Mouse (Mus musculus) midbrain, embryonic 10.5 days (tissue): ENCODE measurements at regions not wholly inside any gene's neighbourhood (a gene's known extent, or its start where the extent isn't known, plus 50 kb on each side); places are given as distances from the start of the nearest gene placed in this dataset.

ENCODE experiments used
- DNase-seq: peaks from one replicate; pipeline ENCODE4 v3.0.0-alpha.2; 2017; ENCODE audit warnings: low spot score
- H3K27ac ChIP-seq: fragments of 300-500 bp; sonication (generic); replicated peaks from 2 replicates; pipeline ENCODE4 v1.5.1; 2016; ENCODE audit warnings: mild to moderate bottlenecking
- H3K27me3 ChIP-seq: fragments of 300-500 bp; sonication (generic); 2 replicates; pipeline ENCODE4 v1.6.1; 2016; ENCODE audit warnings: low read depth, mild to moderate bottlenecking; ENCODE audit not compliant: poor library complexity, severe bottlenecking
- H3K36me3 ChIP-seq: fragments of 300-500 bp; sonication (generic); 2 replicates; pipeline ENCODE4 v1.6.1; 2016; ENCODE audit warnings: mild to moderate bottlenecking, moderate library complexity
- H3K4me1 ChIP-seq: fragments of 300-500 bp; sonication (generic); 2 replicates; pipeline ENCODE4 v1.6.1; 2016
- H3K4me3 ChIP-seq: fragments of 300-500 bp; sonication (generic); 2 replicates; pipeline ENCODE4 v1.5.1; 2016; ENCODE audit warnings: mild to moderate bottlenecking, moderate library complexity
- H3K9me3 ChIP-seq: fragments of 300-500 bp; sonication (generic); replicated peaks from 2 replicates; pipeline ENCODE4 v1.6.1; 2016; ENCODE audit warnings: mild to moderate bottlenecking
- WGBS: fragments of 180-500 bp; shearing (Covaris S2); methylation state at CpG from one replicate; pipeline ENCODE4 v1.1.7; 2016; 5-methylcytosine and 5-hydroxymethylcytosine counted together

DNA sequence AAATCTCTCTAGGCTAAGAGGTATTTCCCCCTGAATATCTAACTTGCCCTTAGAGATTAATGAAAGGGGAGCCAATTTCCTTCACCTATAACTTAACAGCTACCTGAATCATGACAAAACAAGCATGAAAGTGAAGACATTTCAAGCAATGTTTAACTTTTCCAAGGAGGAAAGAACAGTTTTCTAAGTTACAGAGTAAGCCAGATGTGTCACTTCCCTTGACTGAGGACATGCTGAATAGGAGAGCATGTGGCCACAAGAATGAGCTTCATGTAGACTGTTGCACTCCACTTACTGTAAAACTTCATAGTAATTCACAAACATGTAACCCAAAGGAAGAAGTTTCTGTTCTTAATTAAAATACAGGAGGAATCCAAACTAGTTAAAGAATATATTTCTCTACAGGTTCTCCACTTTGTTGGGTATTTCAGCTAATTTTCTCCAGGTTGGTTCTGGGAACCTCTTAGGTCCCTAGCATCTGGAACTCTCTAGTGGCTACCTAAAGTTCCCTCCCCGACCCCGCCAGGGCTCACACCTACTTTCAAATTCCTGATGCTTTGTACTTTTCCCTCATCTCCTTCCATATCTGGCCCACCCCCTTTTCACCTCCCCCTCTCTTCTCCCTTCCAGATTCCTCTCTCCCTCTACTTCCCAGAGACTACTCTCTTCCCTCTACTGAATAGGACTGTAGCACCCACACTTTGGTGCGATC lies 142.0 kb upstream of the Tyrp1 start:
- 88% methylated on average over 3 of the region's 3 CpGs for WGBS
- H3K9me3 ChIP-seq: no peaks in the 10 kb centered on the region
- H3K4me3 ChIP-seq: no peak overlapping the region
- H3K36me3 ChIP-seq: no peaks in the 10 kb centered on the region
- H3K27ac ChIP-seq: no peak overlapping the region
- H3K27me3 ChIP-seq: no peaks in the 10 kb centered on the region
- DNase-seq: no peak
- no peaks in the 10 kb centered on the region for H3K4me1 ChIP-seq

DNA sequence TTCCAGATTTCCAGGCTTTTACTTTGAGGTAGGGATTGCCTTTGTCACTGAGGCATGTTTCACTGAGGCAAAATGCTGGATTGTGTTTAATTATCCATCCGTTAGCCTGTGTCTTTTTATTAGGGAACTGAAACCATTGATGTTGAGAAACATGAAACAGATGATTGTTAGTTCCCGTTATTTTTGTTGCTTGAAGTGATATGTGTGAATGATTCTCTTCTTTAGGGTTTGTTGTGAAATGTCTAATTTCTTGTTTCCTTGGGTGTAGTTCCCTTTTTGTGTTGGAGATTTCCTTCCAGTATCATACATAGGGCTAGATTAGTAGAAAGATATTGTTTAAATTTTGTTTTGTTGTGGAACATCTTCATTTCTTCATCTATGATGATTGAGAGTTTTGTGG lies 121.2 kb upstream of the Tyrp1 start:
- Histone ChIP-seq H3K27me3 (no peaks in the 10 kb centered on the region), H3K4me1 (no peaks in the 10 kb centered on the region), H3K36me3 (no peaks in the 10 kb centered on the region), H3K4me3 (no peak overlapping the region), H3K9me3 (no peaks in the 10 kb centered on the region), H3K27ac (no peak overlapping the region)
- no peak for DNase-seq
- 89% methylated on average over 2 of the region's 2 CpGs for WGBS

DNA sequence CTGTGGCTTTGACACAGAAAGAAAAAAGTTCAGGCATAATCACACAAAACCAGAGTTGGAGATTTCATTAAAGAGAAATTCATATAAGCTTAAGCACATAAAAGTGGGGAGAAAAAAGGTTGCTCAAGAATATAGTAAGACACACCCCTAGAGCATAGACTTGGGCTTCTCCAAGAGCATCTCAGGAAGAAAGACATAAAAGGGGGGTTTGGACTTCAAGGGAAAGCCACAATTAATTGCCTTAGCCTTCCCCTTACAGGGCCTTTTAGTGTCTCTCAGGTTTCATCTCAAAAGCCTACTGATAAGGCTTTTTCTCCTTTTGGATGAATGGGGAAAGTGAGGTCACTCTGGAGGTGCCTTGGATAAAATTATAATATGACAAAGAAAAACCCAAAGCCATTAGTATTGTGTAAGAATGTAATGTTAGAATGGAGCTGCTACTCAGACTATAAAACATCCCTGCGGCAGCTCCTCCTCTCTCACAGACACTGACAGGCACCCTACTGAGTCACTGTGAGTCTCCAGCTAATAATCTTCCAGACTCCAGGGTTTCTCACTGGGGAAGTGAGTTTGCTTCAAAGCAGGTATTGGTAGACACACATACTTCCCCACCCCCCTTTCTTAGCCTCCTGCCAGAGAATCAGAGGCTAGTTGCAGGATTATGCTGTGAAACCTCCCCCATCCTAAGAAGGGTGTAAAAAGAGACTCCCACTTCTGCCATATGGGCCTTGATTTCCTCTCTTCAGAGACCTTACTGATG lies 88.8 kb upstream of the Tyrp1 start:
- 11% methylated on average over 1 of the region's 1 CpGs for WGBS
- H3K4me1 ChIP-seq: peaks cover 9% of the 10 kb centered on the region
- no peak overlapping the region for H3K27ac ChIP-seq
- no peak for DNase-seq
- no peaks in the 10 kb centered on the region for H3K9me3 ChIP-seq
- no peaks in the 10 kb centered on the region for H3K27me3 ChIP-seq
- no peak overlapping the region for H3K4me3 ChIP-seq
- H3K36me3 ChIP-seq: no peaks in the 10 kb centered on the region

DNA sequence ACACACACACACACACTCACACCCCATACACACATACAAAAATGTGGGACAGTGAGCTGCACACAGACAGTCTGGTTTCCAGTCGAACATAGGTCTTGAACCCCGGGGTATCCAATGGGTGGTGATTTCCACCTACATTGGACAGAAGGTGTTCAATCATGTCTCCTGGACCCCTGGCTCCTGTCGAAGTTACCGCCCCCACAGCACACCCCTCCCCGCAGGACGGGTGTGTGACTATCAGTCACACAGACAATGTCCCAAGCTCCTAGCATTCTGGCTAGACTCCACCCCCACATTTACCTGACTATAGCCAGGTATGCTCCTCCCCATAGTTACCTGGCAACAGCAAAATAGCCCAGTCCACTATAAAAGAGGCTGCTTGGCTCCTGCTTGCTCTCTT lies 81.7 kb upstream of the Tyrp1 start:
- Histone ChIP-seq H3K4me1 (no peaks in the 10 kb centered on the region), H3K4me3 (no peak overlapping the region), H3K36me3 (no peaks in the 10 kb centered on the region), H3K9me3 (no peaks in the 10 kb centered on the region), H3K27ac (no peak overlapping the region), H3K27me3 (no peaks in the 10 kb centered on the region)
- WGBS: 76% methylated on average over 6 of the region's 6 CpGs
- DNase-seq: no peak

DNA sequence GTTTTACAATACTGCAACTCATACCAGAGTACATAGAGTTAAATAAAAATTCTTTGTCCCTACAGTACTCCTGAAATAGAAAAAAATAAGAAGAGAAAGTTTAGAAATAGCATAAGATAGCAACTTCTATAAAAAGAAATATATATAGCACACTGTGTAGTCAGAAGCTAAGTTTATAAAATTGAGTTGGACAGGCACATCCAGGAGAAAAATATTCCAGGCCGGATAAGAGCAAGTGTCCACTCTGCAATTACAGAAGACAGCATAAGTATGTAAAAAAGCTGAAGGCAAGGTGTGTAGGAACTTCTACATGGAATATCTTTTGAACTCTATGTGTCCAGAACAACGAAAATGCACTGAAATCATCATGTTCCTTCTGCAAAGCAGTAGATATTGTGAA lies 77.8 kb upstream of the Tyrp1 start:
- Histone ChIP-seq H3K4me1 (no peaks in the 10 kb centered on the region), H3K27ac (no peak overlapping the region), H3K27me3 (no peaks in the 10 kb centered on the region), H3K36me3 (no peaks in the 10 kb centered on the region), H3K9me3 (no peaks in the 10 kb centered on the region), H3K4me3 (no peak overlapping the region)
- WGBS: 94% methylated on average over 2 of the region's 2 CpGs
- no peak for DNase-seq

DNA sequence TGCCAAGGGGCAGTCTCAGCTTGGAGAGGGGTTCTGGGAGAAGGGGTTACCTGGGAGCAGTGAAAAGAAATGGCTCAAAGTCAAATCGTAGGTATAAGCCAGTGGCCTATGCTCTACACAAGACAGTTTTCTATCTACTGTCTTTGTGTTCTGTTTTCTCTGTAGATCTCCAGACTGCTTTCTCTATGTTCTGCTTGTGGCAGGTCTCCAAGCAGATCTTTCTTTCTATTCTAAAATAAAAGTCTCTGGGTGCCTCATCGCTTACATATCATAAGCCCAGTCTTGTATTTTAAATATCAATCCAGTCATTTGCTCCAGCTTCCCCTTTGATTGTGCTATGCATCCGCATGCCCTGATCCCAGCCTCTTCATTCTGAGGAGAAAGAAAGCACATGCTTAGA lies 69.9 kb upstream of the Tyrp1 start:
- DNase-seq: no peak
- WGBS: 88% methylated on average over 3 of the region's 3 CpGs
- Histone ChIP-seq H3K4me3 (no peak overlapping the region), H3K27me3 (no peaks in the 10 kb centered on the region), H3K4me1 (no peaks in the 10 kb centered on the region), H3K36me3 (no peaks in the 10 kb centered on the region), H3K9me3 (no peaks in the 10 kb centered on the region), H3K27ac (no peak overlapping the region)

DNA sequence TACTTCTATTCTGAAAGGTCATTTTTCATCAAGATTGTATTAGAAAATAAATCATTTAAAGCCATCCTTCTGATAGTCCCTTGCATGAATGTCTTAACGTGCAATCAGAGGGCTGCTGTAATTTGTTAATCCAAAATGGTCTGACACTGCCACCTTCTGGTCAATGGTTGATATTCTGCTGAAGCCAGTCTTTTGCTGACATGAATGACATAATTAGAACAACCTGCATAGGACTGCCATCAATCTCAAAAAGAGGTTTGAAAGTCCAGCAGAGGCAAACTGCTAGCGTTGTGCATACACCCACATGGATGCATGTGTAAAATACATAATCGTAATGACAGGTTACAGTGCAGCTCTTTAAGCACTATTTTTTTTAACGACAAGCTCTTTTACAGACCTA lies 68.1 kb upstream of the Tyrp1 start:
- no peaks in the 10 kb centered on the region for H3K27me3 ChIP-seq
- H3K27ac ChIP-seq: no peak overlapping the region
- no peaks in the 10 kb centered on the region for H3K9me3 ChIP-seq
- no peak overlapping the region for H3K4me3 ChIP-seq
- no peaks in the 10 kb centered on the region for H3K36me3 ChIP-seq
- peak; percentile 39 for DNase-seq
- WGBS: 46% methylated on average over 4 of the region's 4 CpGs
- H3K4me1 ChIP-seq: no peaks in the 10 kb centered on the region

DNA sequence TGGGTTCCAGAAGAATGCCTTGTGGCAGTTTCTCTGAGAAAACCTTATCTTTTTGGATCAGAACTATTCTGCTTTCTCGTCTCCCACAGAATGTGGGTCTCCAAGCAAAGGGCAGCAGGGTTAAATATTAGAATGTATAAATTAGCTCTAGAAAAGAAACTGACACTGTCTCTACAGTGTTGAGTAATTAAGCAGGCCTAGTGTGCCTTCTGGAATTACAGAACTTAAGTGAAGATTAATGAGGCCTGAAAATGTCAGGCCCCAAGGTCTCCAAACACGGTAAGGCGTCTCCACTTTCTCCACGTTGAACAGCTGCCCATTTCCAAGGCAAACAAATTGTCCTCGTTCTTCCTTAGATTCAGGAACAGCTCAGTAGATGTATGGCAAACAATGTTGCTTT lies 66.5 kb upstream of the Tyrp1 start:
- H3K36me3 ChIP-seq: no peaks in the 10 kb centered on the region
- H3K9me3 ChIP-seq: no peaks in the 10 kb centered on the region
- H3K27ac ChIP-seq: no peak overlapping the region
- H3K4me1 ChIP-seq: no peaks in the 10 kb centered on the region
- H3K4me3 ChIP-seq: no peak overlapping the region
- no peaks in the 10 kb centered on the region for H3K27me3 ChIP-seq
- DNase-seq: no peak
- WGBS: 80% methylated on average over 5 of the region's 5 CpGs
